Mouse (Mus musculus): ENCODE data around the gene Npy4r. TPM values are rescaled to one million over a fixed set of nuclear protein-coding genes. Genes with fewer than 3 reads are reported as not detected.

Npy4r gene
- total and polyA plus RNA-seq, 3 experiments: not detected

- no peak for TF ChIP-seq KAT2A (conservative IDR thresholded peaks at IDR 0.05; ENCODE audit: low read depth, low read length)
- TF ChIP-seq TAL1 (IDR thresholded peaks at IDR 0.05; ENCODE audit: low read length): no peak
- TF ChIP-seq MAX (IDR thresholded peaks at IDR 0.05; ENCODE audit: low read length): no peak
- no peak for TF ChIP-seq MAFK (IDR thresholded peaks at IDR 0.05; ENCODE audit: borderline replicate concordance, low read depth, low read length)
- no peak for TF ChIP-seq ZMIZ1 (IDR thresholded peaks at IDR 0.05; ENCODE audit: low read depth, low read length)
- TF ChIP-seq POLR2AphosphoS5 (IDR thresholded peaks at IDR 0.05; ENCODE audit: borderline replicate concordance, low read depth, low read length): no peak
- no peak for TF ChIP-seq UBTF (IDR thresholded peaks at IDR 0.05; ENCODE audit: borderline replicate concordance, insufficient read depth, low read depth, low read length)
- TF ChIP-seq EP300 (IDR thresholded peaks at IDR 0.05; ENCODE audit: low read depth in 1 of 2, low read length in 2 of 2): no peak
- no peak for TF ChIP-seq JUND (IDR thresholded peaks at IDR 0.05; ENCODE audit: low read depth, low read length)
- no peak for TF ChIP-seq POLR2A (IDR thresholded peaks at IDR 0.05; ENCODE audit: control insufficient read depth in 1 of 2, insufficient read depth in 1 of 2, low read depth in 1 of 2, low read length in 2 of 2, poor library complexity in 1 of 2)
- TF ChIP-seq NRF1 (IDR thresholded peaks at IDR 0.05; ENCODE audit: insufficient read depth, low read depth, low read length, poor library complexity, severe bottlenecking): no peak
- TF ChIP-seq MEF2A (IDR thresholded peaks at IDR 0.05; ENCODE audit: extremely low read depth, insufficient replicate concordance, low read depth, low read length, poor library complexity, severe bottlenecking): no peak
- TF ChIP-seq HCFC1 (IDR thresholded peaks at IDR 0.05; ENCODE audit: low read depth, low read length): no peak
- no peak for TF ChIP-seq GABPA (IDR thresholded peaks at IDR 0.05; ENCODE audit: low read depth, low read length)
- no peak for TF ChIP-seq NELFE (IDR thresholded peaks at IDR 0.05; ENCODE audit: low read depth, low read length)
- TF ChIP-seq POLR2AphosphoS2 (IDR thresholded peaks at IDR 0.05; ENCODE audit: low read length): no peak
- no peak for TF ChIP-seq CHD2 (IDR thresholded peaks at IDR 0.05; ENCODE audit: low read length)
- no peak for TF ChIP-seq BHLHE40 (IDR thresholded peaks at IDR 0.05; ENCODE audit: borderline replicate concordance, low read depth, low read length)
- no peak for TF ChIP-seq ZNF384 (IDR thresholded peaks at IDR 0.05; ENCODE audit: low read depth, low read length)
- TF ChIP-seq RAD21 (IDR thresholded peaks at IDR 0.05; ENCODE audit: low read depth, low read length): no peak
- Histone ChIP-seq H3K4me1 (ENCODE audit: control insufficient read depth in 1 of 2, insufficient read depth in 2 of 2, low read length in 2 of 2) (no peaks in the 10 kb centered on the region), H3K9me3 (replicated peaks; ENCODE audit: insufficient read depth, low read length) (no peaks in the 10 kb centered on the region), H3K9ac (ENCODE audit: control insufficient read depth, low read depth, low read length, poor library complexity, severe bottlenecking) (no peak overlapping the region), H3K4me3 (ENCODE audit: control insufficient read depth in 1 of 2, insufficient read depth in 1 of 2, low read depth in 2 of 2, low read length in 2 of 2) (no peak overlapping the region), H3K27me3 (ENCODE audit: control insufficient read depth in 1 of 2, insufficient read depth in 2 of 2, low read length in 2 of 2) (no peaks in the 10 kb centered on the region), H3K27ac (ENCODE audit: control insufficient read depth, low read depth, low read length) (no peak overlapping the region), H3K36me3 (ENCODE audit: control insufficient read depth in 1 of 2, insufficient read depth in 2 of 2, low read length in 2 of 2) (no peaks in the 10 kb centered on the region), H3K79me2 (ENCODE audit: control insufficient read depth, insufficient read depth, low read length, poor library complexity) (no peaks in the 10 kb centered on the region)
- no peak for DNase-seq (ENCODE audit: low read depth, low spot score)
Measured at GRCm38 (mm10) chr14:34179351-34179750, 27.1 kb upstream of the Npy4r start.

DNA sequence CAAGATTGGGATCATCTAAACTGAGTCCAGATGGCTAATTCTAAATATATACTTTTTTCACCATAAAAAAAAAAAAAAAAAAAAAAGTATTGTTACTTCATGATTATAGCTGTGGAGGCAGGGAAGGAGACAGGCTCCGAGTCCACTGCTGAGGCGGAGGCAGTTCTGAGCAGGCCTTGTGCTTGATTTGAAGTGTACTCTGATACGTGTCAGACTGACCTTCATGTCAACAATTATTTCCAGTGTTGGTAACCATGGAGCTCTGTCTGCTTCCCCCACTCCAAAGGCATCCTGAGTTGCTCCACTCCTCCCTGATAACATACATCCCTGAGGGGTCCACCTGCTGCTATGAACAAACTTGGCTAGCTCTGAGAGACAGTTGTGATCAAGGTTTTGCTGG is 18.8 kb upstream of the Npy4r start:
- H3K4me3 ChIP-seq (ENCODE audit: control insufficient read depth in 1 of 2, insufficient read depth in 1 of 2, low read depth in 2 of 2, low read length in 2 of 2): no peak overlapping the region

More for the DNA sequence above, 18.8 kb upstream of the Npy4r start:
- Histone ChIP-seq H3K36me3 (ENCODE audit: control insufficient read depth in 1 of 2, insufficient read depth in 2 of 2, low read length in 2 of 2) (no peaks in the 10 kb centered on the region), H3K27me3 (ENCODE audit: control insufficient read depth in 1 of 2, insufficient read depth in 2 of 2, low read length in 2 of 2) (no peaks in the 10 kb centered on the region), H3K9me3 (replicated peaks; ENCODE audit: insufficient read depth, low read length) (no peaks in the 10 kb centered on the region), H3K79me2 (ENCODE audit: control insufficient read depth, insufficient read depth, low read length, poor library complexity) (no peaks in the 10 kb centered on the region), H3K27ac (ENCODE audit: control insufficient read depth, low read depth, low read length) (no peak overlapping the region), H3K4me1 (ENCODE audit: control insufficient read depth in 1 of 2, insufficient read depth in 2 of 2, low read length in 2 of 2) (no peaks in the 10 kb centered on the region), H3K9ac (ENCODE audit: control insufficient read depth, low read depth, low read length, poor library complexity, severe bottlenecking) (no peak overlapping the region)
- TF ChIP-seq GATA1 (IDR thresholded peaks at IDR 0.05; ENCODE audit: low read depth, low read length) (no peak), ZNF384 (IDR thresholded peaks at IDR 0.05; ENCODE audit: low read depth, low read length) (no peak), USF1 (IDR thresholded peaks at IDR 0.05; ENCODE audit: low read depth, low read length) (no peak), ETS1 (IDR thresholded peaks at IDR 0.05; ENCODE audit: low read depth, low read length) (no peak)
- no peak for DNase-seq (ENCODE audit: low read depth, low spot score)
